8 mouse cellular contexts compared by ENCODE assay signal in genomic region chr17:87283755-87284481, GRCm38 (mm10). TPM values are rescaled to one million over a fixed set of nuclear protein-coding genes. Genes with fewer than 3 reads are reported as not detected.
DNase-seq lines count a peak whose midpoint lies in the region; ATAC-seq and TF ChIP-seq lines count a peak whose summit lies in the region.

No protein-coding gene starts in this region.

- no peak overlapping the region for H3K27ac ChIP-seq in testis, adult 2 months (ENCODE audit: control insufficient read depth, insufficient read depth, low read depth, low read length)

- H3K36me3 ChIP-seq in testis, adult 2 months (ENCODE audit: control insufficient read depth, insufficient read depth, low read length), result no peaks in the 10 kb centered on the region
- peaks cover 32% of the 10 kb centered on the region for H3K36me3 ChIP-seq in erythroblast, embryonic 14.5 days (ENCODE audit: control insufficient read depth)

- no peak for TF ChIP-seq POLR2A in testis, adult 2 months (IDR thresholded peaks at IDR 0.05; ENCODE audit: control insufficient read depth, low read depth, low read length)

- H3K27me3 ChIP-seq in testis, adult 2 months (ENCODE audit: control insufficient read depth, insufficient read depth, low read length), result peaks cover 3% of the 10 kb centered on the region; the same call in 1 of the 2 replicates
- no peaks in the 10 kb centered on the region for H3K27me3 ChIP-seq in erythroblast, embryonic 14.5 days (ENCODE audit: control insufficient read depth)

- ATAC-seq in inflammation-experienced regulatory T-cells, adult 6 months, result peak; percentile 64

- no peak for TF ChIP-seq CTCF in testis, adult 2 months (IDR thresholded peaks at IDR 0.05; ENCODE audit: control insufficient read depth, insufficient read depth, insufficient replicate concordance, low read depth, low read length)

- H3K9me3 ChIP-seq in erythroblast, embryonic 14.5 days (ENCODE audit: control insufficient read depth, low read length), result no peaks in the 10 kb centered on the region

- H3K4me1 ChIP-seq in testis, adult 2 months (ENCODE audit: control insufficient read depth, insufficient read depth, low read length), result no peaks in the 10 kb centered on the region; the same call in none of the 2 replicates
- H3K4me1 ChIP-seq in erythroblast, embryonic 14.5 days (ENCODE audit: control insufficient read depth), result peaks cover 51% of the 10 kb centered on the region

- DNase-seq in testis, postnatal 14 days (ENCODE audit: low spot score), result no peak
- peak; percentile 65 for DNase-seq in lung, postnatal 25 days (ENCODE audit: low spot score)
- DNase-seq in spleen, adult 18-20 months, result peak; percentile 66 to 69
- DNase-seq in layer of hippocampus, adult 8-10 months (ENCODE audit: low spot score in 2 of 2), result no peak
- no peak for DNase-seq in cerebellum, adult 18-20 months

- peak overlapping the region; percentile 85 for H3K4me3 ChIP-seq in testis, adult 2 months (ENCODE audit: control insufficient read depth, low read depth, low read length)
- H3K4me3 ChIP-seq in erythroblast, embryonic 14.5 days (replicated peaks), result peak overlapping the region; percentile 95

RNA-seq across cellular contexts. Expression of gene Ttc7, which starts 1.2 kb away (rescaled TPM):
- polyA plus RNA-seq in testis, adult 2 months (2012; rRNA removed), result 71.5 and 89.3 TPM in 2 replicates
- polyA plus RNA-seq in erythroblast, embryonic 14.5 days (2012), result 2.6 and 2.7 TPM in 2 replicates
- 10 to 100 TPM; 16.9 to 22.6 (median 20.6) TPM for polyA plus RNA-seq in inflammation-experienced regulatory T-cells, adult 6 months (2017; shearing (Covaris generic))
- total RNA-seq in layer of hippocampus, adult 8-10 months (2022), result 1 to 10 TPM; 7.8 to 10.0 (median 8.5) TPM

RNA-seq across cellular contexts. Expression of gene Mcfd2, which starts 18.2 kb away (rescaled TPM):
- polyA plus RNA-seq in testis, adult 2 months (2012; rRNA removed), result 34.0 and 40.4 TPM in 2 replicates
- 0.09 and 0.13 TPM in 2 replicates for polyA plus RNA-seq in erythroblast, embryonic 14.5 days (2012)
- polyA plus RNA-seq in inflammation-experienced regulatory T-cells, adult 6 months (2017; shearing (Covaris generic)), result 10 to 100 TPM; 20.8 to 40.7 (median 37.4) TPM
- total RNA-seq in layer of hippocampus, adult 8-10 months (2022), result 10 to 100 TPM; 63.8 to 73.0 (median 64.6) TPM

Comparison
In these comparisons a context has a peak if more than half of its experiments do, and no peak if none do; other contexts are left out.
1. DNase-seq: peak in lung, postnatal 25 days (single experiment) and spleen, adult 18-20 months (2 of 2); none in testis, postnatal 14 days (single experiment), layer of hippocampus, adult 8-10 months (0 of 2) and cerebellum, adult 18-20 months (0 of 2).
2. RNA of gene Mcfd2, which starts 18.2 kb away (polyA plus RNA-seq): 34.0 to 40.4 TPM in testis, adult 2 months and 20.8 to 40.7 TPM in inflammation-experienced regulatory T-cells, adult 6 months; 0.09 to 0.13 TPM in erythroblast, embryonic 14.5 days; every median in the first group is over 10 times any median in the second.